Mouse (Mus musculus) MEL (cell line): ENCODE data around the gene Phlda3. TPM values are rescaled to one million over a fixed set of nuclear protein-coding genes. Genes with fewer than 3 reads are reported as not detected.

Experiments
- DNase-seq: peaks from one replicate; pipeline ENCODE4 v3.0.0; 2011; ENCODE audit warnings: low read depth, low spot score
- H3K27ac ChIP-seq: 2 replicates; pipeline ENCODE4 v1.5.1; 2012; ENCODE audit warnings: low read depth, mild to moderate bottlenecking, control low read depth, low read length, moderate library complexity; ENCODE audit not compliant: control insufficient read depth
- H3K27me3 ChIP-seq, 2 experiments: fragments of 150-350 bp in 1 of 2; sonication (generic) in 1 of 2; 2 replicates each; pipeline ENCODE4 v1.6.1; 2012; ENCODE audit warnings: low read length in 2 of 2, mild to moderate bottlenecking in 2 of 2, improper control_type of control experiment in 1 of 2, moderate library complexity in 1 of 2; ENCODE audit not compliant: insufficient read depth in 2 of 2, control insufficient read depth in 1 of 2
- H3K36me3 ChIP-seq, 2 experiments: 2 replicates each; pipeline ENCODE4 v1.6.1; 2012 to 2014; ENCODE audit warnings: low read length in 2 of 2, improper control_type of control experiment in 1 of 2, inconsistent platforms in 1 of 2, mild to moderate bottlenecking in 1 of 2; ENCODE audit not compliant: insufficient read depth in 2 of 2, control insufficient read depth in 1 of 2
- H3K4me1 ChIP-seq, 2 experiments: fragments of 150-350 bp in 1 of 2; sonication (generic) in 1 of 2; 2 replicates each; pipeline ENCODE4 v1.6.1; 2012; ENCODE audit warnings: low read length in 2 of 2, improper control_type of control experiment in 1 of 2, mild to moderate bottlenecking in 1 of 2; ENCODE audit not compliant: insufficient read depth in 2 of 2, control insufficient read depth in 1 of 2
- H3K4me3 ChIP-seq, 2 experiments: fragments of 150-350 bp in 1 of 2; sonication (generic) in 1 of 2; 2 replicates each; pipeline ENCODE4 v1.5.1; 2012; ENCODE audit warnings: low read depth in 2 of 2, low read length in 2 of 2, mild to moderate bottlenecking in 2 of 2, moderate library complexity in 2 of 2, control low read depth in 1 of 2, improper control_type of control experiment in 1 of 2; ENCODE audit not compliant: control insufficient read depth in 1 of 2, insufficient read depth in 1 of 2
- H3K79me2 ChIP-seq: 2 replicates; pipeline ENCODE4 v1.6.1; 2012; ENCODE audit warnings: mild to moderate bottlenecking, low read length, moderate library complexity; ENCODE audit not compliant: control insufficient read depth, poor library complexity, insufficient read depth
- H3K9ac ChIP-seq: 2 replicates; pipeline ENCODE4 v1.6.1; 2012; ENCODE audit warnings: low read depth, mild to moderate bottlenecking, control low read depth, low read length, moderate library complexity; ENCODE audit not compliant: control insufficient read depth, poor library complexity, severe bottlenecking
- H3K9me3 ChIP-seq: fragments of 150-350 bp; sonication (generic); replicated peaks from 2 replicates; pipeline ENCODE4 v1.6.1; 2012; ENCODE audit warnings: mild to moderate bottlenecking, low read length, improper control_type of control experiment, moderate library complexity; ENCODE audit not compliant: insufficient read depth
- BHLHE40 ChIP-seq: IDR thresholded peaks from 2 replicates; pipeline ENCODE4 v1.6.1; 2012; ENCODE audit warnings: low read depth, mild to moderate bottlenecking, inconsistent platforms, low read length, improper control_type of control experiment, borderline replicate concordance
- EP300 ChIP-seq, 2 experiments: IDR thresholded peaks; 2 replicates each; pipeline ENCODE4 v1.6.1; 2011; ENCODE audit warnings: improper control_type of control experiment in 2 of 2, low read length in 2 of 2, low read depth in 1 of 2, mild to moderate bottlenecking in 1 of 2
- ETS1 ChIP-seq: IDR thresholded peaks from 2 replicates; pipeline ENCODE4 v1.6.1; 2012; ENCODE audit warnings: low read depth, mild to moderate bottlenecking, inconsistent platforms, low read length, improper control_type of control experiment, moderate library complexity
- GATA1 ChIP-seq: IDR thresholded peaks from 2 replicates; pipeline ENCODE4 v1.6.1; 2011; ENCODE audit warnings: low read depth, low read length, improper control_type of control experiment
- JUND ChIP-seq: IDR thresholded peaks from 2 replicates; pipeline ENCODE4 v1.6.1; 2011; ENCODE audit warnings: low read depth, mild to moderate bottlenecking, improper control_type of control experiment, low read length
- KAT2A ChIP-seq: conservative IDR thresholded peaks from 2 replicates; pipeline ENCODE4 v1.6.1; 2012; ENCODE audit warnings: low read depth, low read length, improper control_type of control experiment, inconsistent platforms
- MAFK ChIP-seq: IDR thresholded peaks from 2 replicates; pipeline ENCODE4 v1.6.1; 2011; ENCODE audit warnings: low read depth, mild to moderate bottlenecking, low read length, improper control_type of control experiment, borderline replicate concordance
- MAX ChIP-seq: IDR thresholded peaks from 2 replicates; pipeline ENCODE4 v1.6.1; 2011; ENCODE audit warnings: low read length, improper control_type of control experiment
- MEF2A ChIP-seq: IDR thresholded peaks from 2 replicates; pipeline ENCODE4 v1.6.1; 2014; ENCODE audit warnings: low read depth, mild to moderate bottlenecking, inconsistent platforms, low read length, improper control_type of control experiment; ENCODE audit not compliant: poor library complexity, insufficient replicate concordance, severe bottlenecking; ENCODE audit errors: extremely low read depth
- MXI1 ChIP-seq: IDR thresholded peaks from 2 replicates; pipeline ENCODE4 v1.6.1; 2011; ENCODE audit warnings: mild to moderate bottlenecking, low read depth, low read length, improper control_type of control experiment
- NELFE ChIP-seq: IDR thresholded peaks from 2 replicates; pipeline ENCODE4 v1.6.1; 2011; ENCODE audit warnings: low read depth, low read length, improper control_type of control experiment
- NRF1 ChIP-seq: IDR thresholded peaks from 2 replicates; pipeline ENCODE4 v1.6.1; 2014; ENCODE audit warnings: low read depth, mild to moderate bottlenecking, inconsistent platforms, low read length, improper control_type of control experiment, moderate library complexity; ENCODE audit not compliant: poor library complexity, insufficient read depth, severe bottlenecking
- POLR2AphosphoS2 ChIP-seq: IDR thresholded peaks from 2 replicates; pipeline ENCODE4 v1.6.1; 2011; ENCODE audit warnings: low read length, improper control_type of control experiment
- RAD21 ChIP-seq: IDR thresholded peaks from 2 replicates; pipeline ENCODE4 v1.6.1; 2011; ENCODE audit warnings: mild to moderate bottlenecking, low read depth, low read length, improper control_type of control experiment
- RCOR1 ChIP-seq: IDR thresholded peaks from 2 replicates; pipeline ENCODE4 v1.6.1; 2012; ENCODE audit warnings: low read depth, mild to moderate bottlenecking, inconsistent platforms, low read length, improper control_type of control experiment
- SMC3 ChIP-seq: IDR thresholded peaks from 2 replicates; pipeline ENCODE4 v1.6.1; 2011; ENCODE audit warnings: low read depth, low read length, improper control_type of control experiment
- TCF12 ChIP-seq: IDR thresholded peaks from 2 replicates; pipeline ENCODE4 v1.6.1; 2014; ENCODE audit warnings: low read depth, mild to moderate bottlenecking, inconsistent platforms, low read length, improper control_type of control experiment, moderate library complexity
- UBTF ChIP-seq: IDR thresholded peaks from 2 replicates; pipeline ENCODE4 v1.6.1; 2012; ENCODE audit warnings: low read depth, mild to moderate bottlenecking, inconsistent platforms, low read length, improper control_type of control experiment, moderate library complexity, borderline replicate concordance; ENCODE audit not compliant: insufficient read depth
- ZKSCAN1 ChIP-seq: IDR thresholded peaks from 2 replicates; pipeline ENCODE4 v1.6.1; 2012; ENCODE audit warnings: low read depth, mild to moderate bottlenecking, inconsistent platforms, low read length, improper control_type of control experiment, moderate library complexity
- ZNF384 ChIP-seq: IDR thresholded peaks from 2 replicates; pipeline ENCODE4 v1.6.1; 2012; ENCODE audit warnings: low read depth, mild to moderate bottlenecking, inconsistent platforms, low read length, improper control_type of control experiment
- polyA plus RNA-seq, 2 experiments: library from polyadenylated mRNA; stranded (reverse) in 1 of 2; unstranded in 1 of 2; fragments of >175 nt in 1 of 2; fragments of >200 nt in 1 of 2; gene quantifications; 2 replicates each; pipeline versions ENCODE4 v1.2.1 to v1.2.4; 2012; ENCODE audit warnings: low replicate concordance in 2 of 2, low read depth in 1 of 2; ENCODE audit not compliant: insufficient read length in 2 of 2, insufficient read depth in 1 of 2, missing spikeins in 1 of 2
- total RNA-seq: library from RNA; depleted of rRNA; stranded (reverse); fragments of 300-350 nt; gene quantifications from 2 replicates; pipeline ENCODE4 v1.2.3, GENCODE M21; 2012

Phlda3 gene
- total and polyA plus RNA-seq, 3 experiments: 7.7 to 20.0 TPM; not detected in 1

GRCm38 (mm10) chr1:135755913-135756312 is 10.0 kb upstream of the Phlda3 start:
- H3K79me2 ChIP-seq: no peaks in the 10 kb centered on the region
- no peak overlapping the region for H3K27ac ChIP-seq
- H3K27me3 ChIP-seq: no peaks in the 10 kb centered on the region
- no peaks in the 10 kb centered on the region for H3K36me3 ChIP-seq
- TF ChIP-seq EP300 (IDR thresholded peaks at IDR 0.05; ENCODE audit: low read depth in 1 of 2, low read length in 2 of 2): no peak
- no peak for TF ChIP-seq TCF12
- no peak for TF ChIP-seq POLR2AphosphoS2
- no peak for TF ChIP-seq KAT2A
- no peak for TF ChIP-seq RAD21
- no peak for TF ChIP-seq GATA1
- TF ChIP-seq MAX: no peak
- H3K9me3 ChIP-seq: no peaks in the 10 kb centered on the region
- H3K4me3 ChIP-seq: no peak overlapping the region
- no peak for DNase-seq
- no peak overlapping the region for H3K9ac ChIP-seq
- no peaks in the 10 kb centered on the region for H3K4me1 ChIP-seq

- DNase-seq: no peak
- H3K4me1 ChIP-seq: peaks cover 2% of the 10 kb centered on the region in 2 experiments; a peak in 1 of 4 replicates
- no peaks in the 10 kb centered on the region for H3K9me3 ChIP-seq
- no peaks in the 10 kb centered on the region for H3K27me3 ChIP-seq
- H3K9ac ChIP-seq: no peak overlapping the region
- no peak overlapping the region for H3K27ac ChIP-seq
- H3K4me3 ChIP-seq: no peak overlapping the region
- no peaks in the 10 kb centered on the region for H3K79me2 ChIP-seq
- peaks cover 0 to 3% of the 10 kb centered on the region in 2 experiments; a peak in 1 of 4 replicates for H3K36me3 ChIP-seq
- TF ChIP-seq ZNF384: no peak
- no peak for TF ChIP-seq KAT2A
- TF ChIP-seq MXI1: no peak
- no peak for TF ChIP-seq MEF2A
- TF ChIP-seq MAFK: no peak
- TF ChIP-seq RAD21: no peak
- no peak for TF ChIP-seq ZKSCAN1
- no peak for TF ChIP-seq ETS1
- no peak for TF ChIP-seq NRF1
- no peak for TF ChIP-seq JUND
- no peak for TF ChIP-seq BHLHE40
- no peak for TF ChIP-seq SMC3
- TF ChIP-seq POLR2AphosphoS2: no peak
- TF ChIP-seq RCOR1: no peak
- no peak for TF ChIP-seq UBTF
- TF ChIP-seq NELFE: no peak
These were observed 8.6 kb upstream of the Phlda3 start for GRCm38 (mm10) chr1:135757287-135757686.
